In genomic region chr1:167688001-167688346, GRCm38 (mm10) we compare ENCODE assay signal across 11 mouse cellular contexts. TPM values are rescaled to one million over a fixed set of nuclear protein-coding genes. Genes with fewer than 3 reads are reported as not detected.
A peak's percentile ranks its signal among the peaks of the same experiment; 100 is the strongest.
DNase-seq lines count a peak whose midpoint lies in the region; ATAC-seq and TF ChIP-seq lines count a peak whose summit lies in the region.
"Had no signal": no experiment of that assay in that cellular context is flagged by ENCODE, and none has a peak within 500 bp of the region (broad histone marks: within the 10 kb centered on the region; RNA-seq: fewer than 3 reads in every experiment).

No protein-coding gene starts in this region.

- H3K9ac ChIP-seq in lung, postnatal 0 days (replicated peaks; ENCODE audit: low read depth) = no peak overlapping the region
- H3K9ac ChIP-seq in limb, embryonic 13.5 days = 0 out of 2 replicates have a peak overlapping the region, but pooled peaks have one; percentile 68

- no peak for ATAC-seq in lung, postnatal 0 days
- ATAC-seq in limb, embryonic 13.5 days (ENCODE audit: low FRiP score, low read depth) = no peak
- ATAC-seq: activated CD4-positive, CD25-positive, alpha-beta regulatory T cell, adult 4 months had no signal

- peak overlapping the region; percentile 74; the same call in 1 of the 2 replicates for H3K4me2 ChIP-seq in lung, postnatal 0 days (replicated peaks; ENCODE audit: low read depth, low read length)
- peak overlapping the region; percentile 95 for H3K4me2 ChIP-seq in limb, embryonic 13.5 days (replicated peaks)

- H3K36me3 ChIP-seq in lung, postnatal 0 days (ENCODE audit: insufficient read depth, low read length) = no peaks in the 10 kb centered on the region
- no peaks in the 10 kb centered on the region for H3K36me3 ChIP-seq in limb, embryonic 13.5 days

- 3% methylated on average over 8 of the region's 8 CpGs for WGBS in lung, postnatal 0 days
- 0% methylated on average over 8 of the region's 8 CpGs for WGBS in limb, embryonic 13.5 days

- no peak for TF ChIP-seq CTCF in lung, postnatal 0 days (IDR thresholded peaks at IDR 0.05)

- no peak overlapping the region for H3K4me3 ChIP-seq in lung, postnatal 0 days (ENCODE audit: low read depth, low read length)
- peak overlapping the region; percentile 58 for H3K4me3 ChIP-seq in limb, embryonic 13.5 days

- no peak overlapping the region for H3K27ac ChIP-seq in lung, postnatal 0 days (ENCODE audit: low read length)
- H3K27ac ChIP-seq in limb, embryonic 13.5 days = no peak overlapping the region

- TF ChIP-seq EP300 in lung, postnatal 0 days (IDR thresholded peaks at IDR 0.05) = no peak

- peak; percentile 46 for DNase-seq in embryo, embryonic 9.5 days (ENCODE audit: extremely low spot score)
- no peak for DNase-seq in embryo, embryonic 11 days
- no peak for DNase-seq in lung, postnatal 0 days (ENCODE audit: low spot score)
- DNase-seq in lung, postnatal 4 days = no peak
- no peak for DNase-seq in urinary bladder, postnatal 4 days (ENCODE audit: low spot score in 2 of 2)
- DNase-seq in frontal cortex, postnatal 25 days (ENCODE audit: low spot score in 2 of 2) = no peak
- DNase-seq in cerebellum, postnatal 14 days = no peak
- DNase-seq: cerebellum, adult 8-10 months; thymus, adult 18-20 months had no signal

- H3K4me1 ChIP-seq in lung, postnatal 0 days (ENCODE audit: insufficient read depth, low read depth, low read length) = 0 out of 2 replicates have a peak, but pooled peaks cover 3% of the 10 kb centered on the region
- H3K4me1 ChIP-seq in limb, embryonic 13.5 days = peaks cover 22% of the 10 kb centered on the region

- H3K27me3 ChIP-seq in lung, postnatal 0 days (replicated peaks; ENCODE audit: insufficient read depth, low read length) = peaks cover 63% of the 10 kb centered on the region
- H3K27me3 ChIP-seq in limb, embryonic 13.5 days = peaks cover 72% of the 10 kb centered on the region

- H3K9me3 ChIP-seq in lung, postnatal 0 days (ENCODE audit: low read length) = no peaks in the 10 kb centered on the region
- H3K9me3 ChIP-seq in limb, embryonic 13.5 days = peaks cover 5% of the 10 kb centered on the region; the same call in 1 of the 2 replicates

RNA-seq across cellular contexts. Expression of gene Lmx1a, which starts 1.1 kb away (rescaled TPM):
- not detected in 2 replicates for polyA plus RNA-seq in lung, postnatal 0 days (2015; fragmentation: Nextera tagmentation; extraction: Ambion mirVana)
- 0.26 and 0.27 TPM in 2 replicates for polyA plus RNA-seq in limb, embryonic 13.5 days (2015; fragmentation: Nextera tagmentation; extraction: Ambion mirVana)
- polyA plus RNA-seq: activated CD4-positive, CD25-positive, alpha-beta regulatory T cell, adult 4 months had no signal
